Comparison of ENCODE assay signal across 8 mouse cellular contexts in genomic region chr3:52974674-52975556, GRCm38 (mm10). TPM values are rescaled to one million over a fixed set of nuclear protein-coding genes. Genes with fewer than 3 reads are reported as not detected.
DNase-seq lines count a peak whose midpoint lies in the region; ATAC-seq and TF ChIP-seq lines count a peak whose summit lies in the region.

No protein-coding gene starts in this region.

- no peak overlapping the region for H3K4me2 ChIP-seq in heart, postnatal 0 days (ENCODE audit: low read depth, low read length)
- H3K4me2 ChIP-seq in lung, embryonic 16.5 days (ENCODE audit: low read depth, low read length) = no peak overlapping the region

- peak; percentile 88 for ATAC-seq in heart, postnatal 0 days (ENCODE audit: insufficient read depth, low read depth)
- peak; percentile 49 for ATAC-seq in lung, embryonic 16.5 days (ENCODE audit: low read depth)

- no peaks in the 10 kb centered on the region for H3K9me3 ChIP-seq in forebrain, embryonic 10.5 days
- no peaks in the 10 kb centered on the region for H3K9me3 ChIP-seq in heart, postnatal 0 days (replicated peaks; ENCODE audit: control insufficient read depth, low read length)
- H3K9me3 ChIP-seq in lung, embryonic 16.5 days (ENCODE audit: control insufficient read depth, low read length) = no peaks in the 10 kb centered on the region

- 58% methylated on average over 15 of the region's 15 CpGs for WGBS in forebrain, embryonic 10.5 days
- 39% methylated on average over 15 of the region's 15 CpGs for WGBS in heart, postnatal 0 days
- 41% methylated on average over 15 of the region's 15 CpGs for WGBS in lung, embryonic 16.5 days

- peak; percentile 79 for TF ChIP-seq CTCF in heart, postnatal 0 days (IDR thresholded peaks at IDR 0.05; ENCODE audit: low read depth)
- peak; percentile 82 for TF ChIP-seq CTCF in layer of hippocampus, adult 2 months (conservative IDR thresholded peaks at IDR 0.05)

- peaks cover 8% of the 10 kb centered on the region; the same call in 1 of the 2 replicates for H3K4me1 ChIP-seq in forebrain, embryonic 10.5 days
- peaks cover 4% of the 10 kb centered on the region; the same call in 1 of the 2 replicates for H3K4me1 ChIP-seq in heart, postnatal 0 days (ENCODE audit: control insufficient read depth, insufficient read depth)
- H3K4me1 ChIP-seq in lung, embryonic 16.5 days (replicated peaks; ENCODE audit: control insufficient read depth, insufficient read depth, low read length) = peaks cover 3% of the 10 kb centered on the region; the same call in 1 of the 2 replicates

- no peaks in the 10 kb centered on the region for H3K36me3 ChIP-seq in forebrain, embryonic 10.5 days (replicated peaks)
- no peaks in the 10 kb centered on the region for H3K36me3 ChIP-seq in heart, postnatal 0 days (replicated peaks; ENCODE audit: control insufficient read depth, insufficient read depth, low read length)
- H3K36me3 ChIP-seq in lung, embryonic 16.5 days (ENCODE audit: control insufficient read depth, insufficient read depth, low read length) = no peaks in the 10 kb centered on the region

- no peak overlapping the region for H3K9ac ChIP-seq in heart, postnatal 0 days (replicated peaks; ENCODE audit: low read depth, low read length)
- no peak overlapping the region for H3K9ac ChIP-seq in lung, embryonic 16.5 days (ENCODE audit: low read length)

- no peaks in the 10 kb centered on the region for H3K27me3 ChIP-seq in forebrain, embryonic 10.5 days (ENCODE audit: poor library complexity, severe bottlenecking)
- no peaks in the 10 kb centered on the region for H3K27me3 ChIP-seq in heart, postnatal 0 days (ENCODE audit: control insufficient read depth, insufficient read depth, low read length)
- no peaks in the 10 kb centered on the region for H3K27me3 ChIP-seq in lung, embryonic 16.5 days (ENCODE audit: control insufficient read depth, insufficient read depth, low read depth, low read length)

- peak; percentile 75 to 84 for DNase-seq in CD8-positive naive resting alpha-beta T cell, adult 2 months (ENCODE audit: low read depth in 2 of 2, low spot score in 2 of 2)
- peak; percentile 77 for DNase-seq in brain, adult 2 months (ENCODE audit: low read depth, low spot score)
- peak; percentile 46 for DNase-seq in forebrain, embryonic 10.5 days (ENCODE audit: extremely low spot score, low spot score)
- DNase-seq in heart, postnatal 0 days (ENCODE audit: low spot score) = peak; percentile 86
- peak; percentile 52 to 78 for DNase-seq in layer of hippocampus, adult 2 months (ENCODE audit: low spot score in 2 of 2)
- DNase-seq in ovary, postnatal 36 days (ENCODE audit: low spot score) = peak; percentile 81
- peak; percentile 81 for DNase-seq in thymus, postnatal 25 days

- no peak overlapping the region for H3K27ac ChIP-seq in forebrain, embryonic 10.5 days
- no peak overlapping the region for H3K27ac ChIP-seq in heart, postnatal 0 days (ENCODE audit: low read depth)
- H3K27ac ChIP-seq in layer of hippocampus, adult 2 months = peak overlapping the region; percentile 78
- no peak overlapping the region for H3K27ac ChIP-seq in lung, embryonic 16.5 days (ENCODE audit: low read length)

- H3K4me3 ChIP-seq in forebrain, embryonic 10.5 days = no peak overlapping the region
- H3K4me3 ChIP-seq in heart, postnatal 0 days (ENCODE audit: low read depth, low read length) = no peak overlapping the region
- no peak overlapping the region for H3K4me3 ChIP-seq in layer of hippocampus, adult 2 months
- H3K4me3 ChIP-seq in lung, embryonic 16.5 days (ENCODE audit: low read length) = no peak overlapping the region

- no peak for TF ChIP-seq EP300 in heart, postnatal 0 days (IDR thresholded peaks at IDR 0.05; ENCODE audit: low read depth)

RNA-seq across cellular contexts. Expression of gene Cog6, which starts 42.1 kb away (rescaled TPM):
- 37.8 and 39.4 TPM in 2 replicates for polyA plus RNA-seq in forebrain, embryonic 10.5 days (2016; fragmentation: Nextera tagmentation; extraction: Ambion mirVana)
- total RNA-seq in heart, postnatal 0 days (2014; rRNA removed; ENCODE audit: low replicate concordance) = 51.8 and 64.5 TPM in 2 replicates
- polyA plus RNA-seq in heart, postnatal 0 days (2015; fragmentation: Nextera tagmentation; extraction: Ambion mirVana) = 54.4 and 54.7 TPM in 2 replicates
- total RNA-seq in layer of hippocampus, adult 2 months (2021) = 10 to 100 TPM; 37.7 to 42.4 TPM
- polyA plus RNA-seq in lung, embryonic 16.5 days (2015; fragmentation: Nextera tagmentation; extraction: Ambion mirVana) = 46.7 and 48.1 TPM in 2 replicates
